Mouse (Mus musculus) T-helper 17 cell (primary cell): Measurements from ENCODE around the gene Rnf216.

Experiments used
- in situ Hi-C, 2 experiments: fragments of 300-600 bp; cut with MboI, MseI; formaldehyde crosslinking; loops; 1 replicate in 1 of 2; 2 replicates in 1 of 2; pipeline ENCODE4 v1.15.1; 2025; ENCODE audit warnings: high pct_unique_total_duplicates in 2 of 2

Gene Rnf216

GRCm38 (mm10) chr5:142961881-142962443 lies 150.8 kb downstream of the Rnf216 start:
- in situ Hi-C loops, result no loop called here

- in situ Hi-C loops, result no loop called here
Observed at GRCm38 (mm10) chr5:142961398-142961880, 151.4 kb downstream of the Rnf216 start.

- in situ Hi-C loops, result no loop called here
Observed at GRCm38 (mm10) chr5:142960775-142961271, 152.0 kb downstream of the Rnf216 start.

DNA sequence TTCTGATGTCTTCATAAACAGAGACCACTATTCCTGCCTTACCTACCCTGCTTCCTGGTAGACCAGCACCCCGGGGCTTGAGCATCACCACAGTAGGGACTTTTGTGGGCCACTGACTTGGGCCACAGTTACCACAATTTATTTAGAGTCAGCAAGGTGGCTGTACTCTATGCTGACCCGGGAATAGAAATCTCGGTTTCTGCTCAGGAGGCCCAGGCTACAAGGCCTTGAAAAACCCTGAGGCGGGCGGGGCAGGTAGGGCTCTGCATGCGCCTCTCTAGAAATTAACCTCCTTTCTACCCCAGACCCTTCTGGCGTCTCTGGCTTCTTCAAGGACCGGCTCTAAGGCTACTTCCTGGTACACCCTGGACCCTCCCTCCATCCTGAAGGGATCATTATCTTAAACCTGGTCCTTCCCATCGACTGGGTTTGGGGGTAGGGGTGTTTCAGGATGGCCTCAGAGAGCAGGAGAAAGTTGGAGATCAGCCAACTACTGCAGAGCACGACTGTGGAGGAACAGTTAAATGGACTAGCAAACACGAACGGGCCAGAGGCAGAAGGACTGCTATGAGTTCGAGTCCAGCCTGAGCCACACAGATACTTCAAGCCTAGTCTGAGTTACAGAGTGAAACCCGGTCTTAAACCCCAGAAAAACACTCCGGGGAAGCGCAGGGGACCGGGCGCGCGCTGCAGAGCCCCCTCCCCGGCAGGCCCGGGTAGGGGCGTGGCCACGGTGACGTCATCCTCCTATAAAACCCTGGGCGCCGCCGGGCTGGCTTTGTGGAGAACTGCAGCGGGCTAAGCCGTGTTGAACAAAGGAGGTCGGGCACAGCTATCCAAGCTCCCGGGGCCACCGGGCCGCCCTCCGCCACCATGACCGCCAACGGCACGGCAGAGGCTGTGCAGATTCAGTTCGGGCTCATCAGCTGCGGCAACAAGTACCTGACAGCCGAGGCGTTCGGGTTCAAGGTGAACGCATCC lies 152.9 kb downstream of the Rnf216 start, which contains the start of gene Fscn1:
Fscn1 (plus strand) TSS at position 768 of the 981 bp plus-strand sequence.
- in situ Hi-C loops, result no loop called here

DNA sequence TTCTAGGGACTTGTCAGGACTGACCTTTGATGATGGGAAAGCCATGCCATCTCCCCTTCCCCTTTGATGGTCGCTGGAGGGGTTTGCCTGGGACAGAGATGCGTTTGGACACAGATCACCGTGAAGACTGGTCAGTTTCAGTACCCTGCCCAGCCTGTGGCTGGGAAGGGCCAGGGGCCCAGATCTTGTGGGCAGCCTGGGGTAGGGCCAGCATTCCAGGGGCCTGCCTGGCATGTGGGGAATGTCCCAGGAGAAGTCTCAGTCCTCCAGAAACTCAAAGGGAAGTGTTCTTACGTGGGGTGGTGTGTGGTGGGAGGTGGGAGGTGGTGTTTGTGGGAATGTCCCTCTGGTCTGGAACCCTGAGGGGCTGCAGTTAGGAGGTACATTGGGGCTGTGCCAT lies 153.6 kb downstream of the Rnf216 start:
- in situ Hi-C loops, result no loop called here

DNA sequence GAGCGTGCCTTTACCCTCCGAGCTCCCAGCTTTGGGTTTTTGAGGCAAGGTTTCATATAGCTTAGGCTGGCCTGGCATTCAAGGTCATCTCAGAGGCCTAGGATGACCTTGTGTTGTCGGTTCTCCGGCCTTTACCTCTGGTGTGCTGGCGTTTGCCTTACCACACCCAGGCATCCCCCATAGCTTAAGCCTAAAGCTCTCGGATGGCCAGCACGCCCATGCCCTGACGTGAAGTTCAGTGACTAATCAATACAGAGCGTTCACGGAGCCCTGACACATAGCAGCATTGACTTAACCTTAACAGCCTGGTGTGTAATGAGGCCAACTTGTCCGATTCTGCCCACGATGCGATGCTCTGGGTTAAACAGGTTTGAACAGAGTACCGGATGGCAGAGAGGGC lies 154.3 kb downstream of the Rnf216 start:
- in situ Hi-C loops, result no loop called here

GRCm38 (mm10) chr5:142956956-142957703 lies 155.7 kb downstream of the Rnf216 start:
- in situ Hi-C loops, result no loop called here

GRCm38 (mm10) chr5:142953641-142954040 lies 159.2 kb downstream of the Rnf216 start:
- in situ Hi-C loops, result no loop called here

DNA sequence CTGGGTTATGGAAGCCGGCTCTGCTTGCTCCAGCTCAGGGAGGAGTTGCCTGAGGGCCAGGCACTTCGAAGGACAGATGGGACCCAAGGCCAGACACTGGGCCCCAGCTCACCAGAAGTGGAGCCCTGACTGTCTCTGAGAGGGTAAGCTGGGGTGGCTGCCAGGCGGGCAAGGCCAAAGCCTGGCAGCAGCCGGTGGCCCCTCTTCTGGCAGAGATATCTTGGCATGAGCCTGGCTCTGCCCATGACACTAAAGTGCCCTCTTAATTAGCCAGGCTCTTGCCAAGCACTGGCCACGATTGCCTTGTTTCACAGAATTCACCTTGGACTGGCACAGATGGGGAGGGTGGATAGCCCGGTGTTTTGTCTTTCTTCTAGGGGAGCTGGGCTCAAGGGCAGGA lies 162.4 kb downstream of the Rnf216 start:
- in situ Hi-C loops, result no loop called here

GRCm38 (mm10) chr5:142949580-142949979 lies 163.2 kb downstream of the Rnf216 start:
- in situ Hi-C loops, result loop anchor here in 1 of 2 experiments (10.0 kb wide), 1 partner anchor 335 kb away; no protein-coding TSS in a partner anchor

DNA sequence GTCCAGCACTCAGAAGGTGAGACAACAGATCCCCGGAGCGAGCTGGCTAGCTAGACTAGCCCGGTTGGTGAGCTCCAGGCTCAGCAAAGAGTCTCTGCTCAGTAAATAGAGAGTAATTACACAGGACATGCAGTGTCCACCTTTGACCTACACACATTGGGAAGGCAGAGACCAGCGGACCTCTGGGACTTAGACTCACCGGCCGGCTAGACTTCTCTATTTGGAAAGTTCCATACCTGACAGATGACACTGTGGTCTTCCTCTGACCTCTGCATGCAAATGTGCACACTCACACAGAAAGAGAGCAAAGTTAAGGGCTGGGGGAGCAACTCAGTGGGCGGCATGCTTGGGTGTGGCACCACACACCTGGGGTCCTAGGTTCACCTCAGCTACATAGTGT lies 165.3 kb downstream of the Rnf216 start:
- in situ Hi-C loops, result loop anchor here in 1 of 2 experiments (10.0 kb wide), 1 partner anchor 337 kb away; no protein-coding TSS in a partner anchor

DNA sequence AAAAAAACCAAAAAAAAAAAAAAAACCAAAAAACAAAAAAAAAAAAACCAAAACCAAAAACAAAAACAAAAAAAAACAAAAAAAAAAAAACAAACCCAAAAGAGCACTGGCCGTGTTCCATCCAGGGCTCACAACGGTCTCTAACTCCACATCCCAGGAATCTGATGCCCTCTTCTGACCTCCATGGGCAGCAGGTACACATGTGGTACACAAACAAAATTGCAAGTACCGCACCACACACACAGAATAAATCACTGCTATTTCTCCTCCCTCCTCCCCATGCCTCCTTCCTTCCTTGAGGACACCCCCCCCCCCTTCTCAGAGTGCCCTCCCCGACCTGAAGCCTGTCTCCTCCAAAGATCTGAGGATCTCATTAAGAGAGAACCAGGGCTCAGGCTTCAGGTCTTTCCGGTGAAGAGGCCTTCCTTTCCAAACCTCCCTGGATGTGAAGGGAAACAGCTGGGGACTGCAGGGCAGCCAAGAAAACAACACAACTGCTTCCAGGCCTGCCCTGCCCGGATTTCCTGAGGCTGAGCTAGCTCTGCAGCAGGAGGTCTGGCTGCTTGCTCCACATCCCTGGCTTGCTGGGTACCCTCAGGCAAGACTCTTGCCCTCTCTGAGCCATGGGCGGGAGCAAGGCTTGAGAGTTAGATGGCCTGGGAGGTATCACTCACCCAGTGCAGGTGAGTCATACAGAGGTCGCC lies 167.7 kb downstream of the Rnf216 start:
- in situ Hi-C loops, result loop anchor here in 1 of 2 experiments (10.0 kb wide), 1 partner anchor 340 kb away; no protein-coding TSS in a partner anchor
